Mouse (Mus musculus) kidney, embryonic 14.5 days (tissue): ENCODE measurements around the gene Olfr1339. TPM values are rescaled to one million over a fixed set of nuclear protein-coding genes. Genes with fewer than 3 reads are reported as not detected.

ENCODE experiments used
- ATAC-seq: fragments of 200-750 bp; cut with Nextera tagmentation; 2 replicates; pipeline ENCODE4 v1.8.0; 2017; ENCODE audit warnings: moderate number of reproducible peaks, mild to moderate bottlenecking, moderate TSS enrichment, moderate library complexity; ENCODE audit not compliant: low FRiP score, low TSS enrichment
- H3K27ac ChIP-seq: fragments of 300-500 bp; sonication (generic); 2 replicates; pipeline ENCODE4 v1.5.1; 2014; ENCODE audit warnings: low read depth, mild to moderate bottlenecking, low read length, moderate library complexity, mixed read lengths
- H3K27me3 ChIP-seq: fragments of 300-500 bp; sonication (generic); 2 replicates; pipeline ENCODE4 v1.6.1; 2014; ENCODE audit warnings: mild to moderate bottlenecking, low read length; ENCODE audit not compliant: control insufficient read depth, insufficient read depth
- H3K36me3 ChIP-seq: fragments of 300-500 bp; sonication (generic); 2 replicates; pipeline ENCODE4 v1.6.1; 2014; ENCODE audit warnings: low read length, mixed read lengths; ENCODE audit not compliant: control insufficient read depth, insufficient read depth
- H3K4me1 ChIP-seq: fragments of 300-500 bp; sonication (generic); 2 replicates; pipeline ENCODE4 v1.6.1; 2014; ENCODE audit warnings: low read length, mixed read lengths; ENCODE audit not compliant: control insufficient read depth, insufficient read depth
- H3K4me2 ChIP-seq: fragments of 300-500 bp; sonication (generic); replicated peaks from 2 replicates; pipeline ENCODE4 v1.6.1; 2014; ENCODE audit warnings: low read depth, mild to moderate bottlenecking, low read length
- H3K4me3 ChIP-seq: fragments of 300-500 bp; sonication (generic); 2 replicates; pipeline ENCODE4 v1.5.1; 2014; ENCODE audit warnings: mild to moderate bottlenecking, low read length
- H3K9ac ChIP-seq: fragments of 300-500 bp; sonication (generic); 2 replicates; pipeline ENCODE4 v1.6.1; 2014; ENCODE audit warnings: low read depth, mild to moderate bottlenecking, low read length, moderate library complexity
- H3K9me3 ChIP-seq: fragments of 300-500 bp; sonication (generic); 2 replicates; pipeline ENCODE4 v1.6.1; 2016; ENCODE audit warnings: low read length; ENCODE audit not compliant: control insufficient read depth
- WGBS: fragments of 180-500 bp; shearing (Covaris S2); extraction: QIAGEN DNeasy Blood & Tissue Kit; methylation state at CpG from one replicate; pipeline ENCODE4 v1.1.7; 2014; 5-methylcytosine and 5-hydroxymethylcytosine counted together
- polyA plus RNA-seq: library from polyadenylated mRNA; unstranded; fragments of >200 nt; fragmentation: Nextera tagmentation; extraction: Ambion mirVana; gene quantifications from 2 replicates; pipeline ENCODE4 v1.2.1, GENCODE M21; 2014

The Olfr1339 gene
- polyA plus RNA-seq, 1 experiment from 2014 or later: not detected

GRCm38 (mm10) chr4:118739574-118739973 is 7.6 kb downstream of the Olfr1339 start:
- 65% methylated on average over 3 of the region's 3 CpGs for WGBS
- H3K27me3 ChIP-seq: peaks cover 15% of the 10 kb centered on the region
- no peak for ATAC-seq

DNA sequence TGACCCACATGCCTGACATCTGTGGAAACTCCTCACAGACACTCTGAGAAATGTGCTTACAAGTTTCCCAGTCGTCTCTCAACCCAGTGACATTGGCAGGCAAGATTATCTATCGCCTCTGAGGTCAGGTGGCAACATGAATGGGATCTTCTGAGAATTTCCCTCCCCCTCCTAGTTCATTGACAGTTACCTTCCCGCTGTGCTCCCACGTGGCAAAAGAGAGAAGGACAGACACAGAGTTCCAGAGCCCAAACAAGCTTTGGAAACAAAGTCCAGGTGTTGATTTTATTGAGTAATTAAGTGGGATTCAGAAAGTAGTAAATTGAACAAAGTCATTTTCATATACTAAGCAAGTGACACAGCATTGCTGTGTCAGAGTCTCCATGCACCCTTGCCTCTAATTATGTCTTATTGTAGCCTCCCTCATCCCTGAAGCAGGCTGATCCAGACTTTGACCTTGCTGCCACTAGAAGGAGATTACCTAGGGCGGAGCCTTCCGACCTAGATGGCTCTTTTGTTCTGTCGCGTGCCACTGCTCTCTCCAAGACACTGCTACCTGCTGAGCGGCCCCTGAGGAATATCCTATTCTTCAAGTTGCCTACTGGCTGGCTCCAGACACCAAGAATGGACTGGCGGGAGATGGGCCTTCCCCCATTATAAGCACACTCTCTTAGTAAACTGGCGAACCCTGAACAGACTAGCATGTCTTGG is 9.2 kb downstream of the Olfr1339 start:
- Histone ChIP-seq H3K9ac (no peak overlapping the region), H3K4me3 (no peak overlapping the region), H3K36me3 (no peaks in the 10 kb centered on the region), H3K4me2 (no peak overlapping the region), H3K9me3 (peaks cover 3% of the 10 kb centered on the region; the same call in 1 of the 2 replicates), H3K27ac (no peak overlapping the region), H3K4me1 (no peaks in the 10 kb centered on the region), H3K27me3 (peaks cover 15% of the 10 kb centered on the region)
- ATAC-seq: no peak
- WGBS: 8% methylated on average over 11 of the region's 11 CpGs

More at GRCm38 (mm10) chr4:118739574-118739973, 7.6 kb downstream of the Olfr1339 start:
- peaks cover 3% of the 10 kb centered on the region; the same call in 1 of the 2 replicates for H3K9me3 ChIP-seq
- no peaks in the 10 kb centered on the region for H3K4me1 ChIP-seq
- no peak overlapping the region for H3K27ac ChIP-seq
- H3K9ac ChIP-seq: no peak overlapping the region
- no peak overlapping the region for H3K4me2 ChIP-seq
- H3K4me3 ChIP-seq: no peak overlapping the region
- no peaks in the 10 kb centered on the region for H3K36me3 ChIP-seq

DNA sequence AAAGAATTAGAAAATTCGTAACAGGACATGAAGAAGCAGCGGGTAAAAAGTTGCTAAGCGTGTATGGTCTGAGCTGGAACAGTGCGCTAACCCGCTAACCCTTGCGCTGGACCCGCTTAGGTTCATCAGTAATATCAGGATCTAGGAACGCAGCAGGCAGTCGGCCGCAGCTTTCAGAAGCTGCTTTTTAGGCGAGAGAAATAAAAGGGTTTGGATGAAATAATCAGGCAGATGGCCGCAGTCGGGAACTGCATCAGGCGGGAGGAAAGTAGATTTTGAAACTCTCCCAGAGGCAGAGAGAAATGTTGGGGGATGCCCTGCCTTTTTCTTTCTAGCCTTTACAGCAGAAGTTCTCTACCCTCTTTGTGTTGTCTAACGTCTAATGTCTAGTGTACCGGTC is 9.9 kb downstream of the Olfr1339 start:
- H3K4me1 ChIP-seq: no peaks in the 10 kb centered on the region
- WGBS: 10% methylated on average over 16 of the region's 16 CpGs
- H3K36me3 ChIP-seq: no peaks in the 10 kb centered on the region
- no peak overlapping the region for H3K4me2 ChIP-seq
- H3K9me3 ChIP-seq: peaks cover 3% of the 10 kb centered on the region; the same call in 1 of the 2 replicates
- no peak overlapping the region for H3K9ac ChIP-seq
- no peak overlapping the region for H3K4me3 ChIP-seq
- peaks cover 15% of the 10 kb centered on the region for H3K27me3 ChIP-seq
- no peak for ATAC-seq
- no peak overlapping the region for H3K27ac ChIP-seq

DNA sequence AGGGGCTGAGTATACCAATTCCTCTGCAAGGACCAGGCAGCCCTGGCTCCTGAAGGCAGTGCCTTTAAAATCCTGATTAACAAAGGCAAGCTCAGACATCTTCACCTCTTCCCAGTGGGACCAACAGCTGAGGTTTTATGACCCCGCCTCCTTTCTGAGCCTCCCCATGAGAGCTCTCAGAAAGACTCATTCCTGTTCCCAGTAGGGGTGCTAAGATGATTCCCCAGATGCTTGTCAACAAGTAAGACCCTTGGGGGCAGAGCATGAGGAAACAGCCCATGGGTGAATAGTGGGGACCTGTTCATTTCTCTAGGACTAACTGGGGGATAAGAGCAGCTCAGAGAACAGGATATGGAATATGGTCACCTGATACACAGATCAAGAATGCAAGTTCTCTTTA is 26.7 kb downstream of the Olfr1339 start, which contains the start of gene Olfr1338:
Gene Olfr1338, minus strand, starts transcription at position 101 of the 400 bp plus-strand sequence.
- 75% methylated on average over 1 of the region's 1 CpGs for WGBS
- H3K36me3 ChIP-seq: no peaks in the 10 kb centered on the region
- no peaks in the 10 kb centered on the region for H3K9me3 ChIP-seq
- no peak within 1 kb of the TSS for H3K4me3 ChIP-seq
- no peaks in the 10 kb centered on the region for H3K4me1 ChIP-seq
- H3K4me2 ChIP-seq: no peak within 1 kb of the TSS
- H3K9ac ChIP-seq: no peak within 1 kb of the TSS
- no peak within 1 kb of the TSS for H3K27ac ChIP-seq
- no peak for ATAC-seq
- H3K27me3 ChIP-seq: no peaks in the 10 kb centered on the region

- Histone ChIP-seq H3K36me3 (no peaks in the 10 kb centered on the region), H3K4me3 (no peak within 1 kb of the TSS), H3K9ac (no peak within 1 kb of the TSS), H3K27ac (no peak within 1 kb of the TSS), H3K9me3 (no peaks in the 10 kb centered on the region), H3K4me1 (no peaks in the 10 kb centered on the region), H3K4me2 (no peak within 1 kb of the TSS), H3K27me3 (peaks cover 3% of the 10 kb centered on the region; the same call in 1 of the 2 replicates)
- no peak for ATAC-seq
- WGBS: 86% methylated on average over 2 of the region's 2 CpGs
Observed at GRCm38 (mm10) chr4:118782486-118782885, 50.5 kb downstream of the Olfr1339 start, which contains the start of gene Olfr1337. Gene Olfr1337, minus strand, starts transcription at chr4:118782586.

Other genes with a start within 250 kb of the Olfr1339 start
- 24.6 and 30.4 TPM in 2 replicates for gene Tie1, start 242.1 kb upstream of the Olfr1339 start, polyA plus RNA-seq
- gene 2610528J11Rik, start 205.2 kb upstream of the Olfr1339 start, polyA plus RNA-seq: 15.5 and 15.6 TPM in 2 replicates
- 3.2 and 4.1 TPM in 2 replicates for gene Tmem125, start 188.1 kb upstream of the Olfr1339 start, polyA plus RNA-seq
- gene Cfap57, start 111.4 kb upstream of the Olfr1339 start, polyA plus RNA-seq: 0.08 and 0.17 TPM in 2 replicates
- 199 and 222 TPM in 2 replicates for gene Ebna1bp2, start 111.4 kb upstream of the Olfr1339 start, polyA plus RNA-seq
- not detected in 2 replicates for gene Olfr62, start 73.2 kb upstream of the Olfr1339 start, polyA plus RNA-seq
- gene Olfr1342, start 39.4 kb upstream of the Olfr1339 start, polyA plus RNA-seq: 0.15 TPM in 1 of 2 replicates, not detected in the other
- not detected in 2 replicates for gene Olfr1341, start 28.7 kb upstream of the Olfr1339 start, polyA plus RNA-seq
- gene Olfr1340, start 12.0 kb upstream of the Olfr1339 start, polyA plus RNA-seq: not detected in 2 replicates
- gene Olfr1338, start 26.6 kb downstream of the Olfr1339 start, polyA plus RNA-seq: not detected in 2 replicates
- gene Olfr1337, start 50.4 kb downstream of the Olfr1339 start, polyA plus RNA-seq: not detected in 2 replicates
- gene Olfr1335, start 77.8 kb downstream of the Olfr1339 start, polyA plus RNA-seq: not detected in 2 replicates
- not detected in 2 replicates for gene Olfr1333, start 104.1 kb downstream of the Olfr1339 start, polyA plus RNA-seq
- not detected in 2 replicates for gene Olfr1331, start 132.5 kb downstream of the Olfr1339 start, polyA plus RNA-seq
- not detected in 2 replicates for gene Olfr1330, start 156.4 kb downstream of the Olfr1339 start, polyA plus RNA-seq
- gene Olfr1329, start 185.3 kb downstream of the Olfr1339 start, polyA plus RNA-seq: not detected in 2 replicates
- gene Olfr1328, start 206.4 kb downstream of the Olfr1339 start, polyA plus RNA-seq: not detected in 2 replicates
- not detected in 2 replicates for gene Lao1, start 229.4 kb downstream of the Olfr1339 start, polyA plus RNA-seq